Mouse (Mus musculus): Measurements from ENCODE around the gene Kazn. TPM values are rescaled to one million over a fixed set of nuclear protein-coding genes. Genes with fewer than 3 reads are reported as not detected.
A peak's percentile ranks its signal among the peaks of the same experiment; 100 is the strongest.

Gene Kazn
- total RNA-seq, 4 experiments from 2014 or later: 91.5 to 107 (median 100) TPM

GRCm38 (mm10) chr4:142165835-142166701, 73.1 kb downstream of the Kazn start:
- DNase-seq (ENCODE audit: low spot score in 2 of 2): no peak

GRCm38 (mm10) chr4:142165363-142165762, 73.8 kb downstream of the Kazn start:
- DNase-seq (ENCODE audit: low spot score in 2 of 2): no peak

GRCm38 (mm10) chr4:142164386-142164785, 74.8 kb downstream of the Kazn start:
- DNase-seq (ENCODE audit: low spot score in 2 of 2): no peak

- no peak for DNase-seq (ENCODE audit: low spot score in 2 of 2)
Measured at GRCm38 (mm10) chr4:142163862-142164261, 75.3 kb downstream of the Kazn start.

GRCm38 (mm10) chr4:142162729-142163128, 76.5 kb downstream of the Kazn start:
- no peak for DNase-seq (ENCODE audit: low spot score in 2 of 2)

GRCm38 (mm10) chr4:142162102-142162501, 77.1 kb downstream of the Kazn start:
- DNase-seq (ENCODE audit: low spot score in 2 of 2): no peak

- peak in 1 of 2 experiments; percentile 48 for DNase-seq (ENCODE audit: low spot score in 2 of 2)
Measured at GRCm38 (mm10) chr4:142160041-142160440, 79.2 kb downstream of the Kazn start.

GRCm38 (mm10) chr4:142156506-142156905, 82.7 kb downstream of the Kazn start:
- peak in 1 of 2 experiments; percentile 39 for DNase-seq (ENCODE audit: low spot score in 2 of 2)

- DNase-seq (ENCODE audit: low spot score in 2 of 2): no peak
Measured at GRCm38 (mm10) chr4:142154246-142154645, 85.0 kb downstream of the Kazn start.

GRCm38 (mm10) chr4:142153526-142153925, 85.7 kb downstream of the Kazn start:
- peak; percentile 56 to 87 for DNase-seq (ENCODE audit: low spot score in 2 of 2)

- no peak for DNase-seq (ENCODE audit: low spot score in 2 of 2)
Measured at GRCm38 (mm10) chr4:142152733-142153422, 86.3 kb downstream of the Kazn start.

GRCm38 (mm10) chr4:142150086-142150485, 89.1 kb downstream of the Kazn start:
- no peak for DNase-seq (ENCODE audit: low spot score in 2 of 2)

- no peak for DNase-seq (ENCODE audit: low spot score in 2 of 2)
Measured at GRCm38 (mm10) chr4:142149202-142149601, 90.0 kb downstream of the Kazn start.

GRCm38 (mm10) chr4:142147671-142148070, 91.5 kb downstream of the Kazn start:
- DNase-seq (ENCODE audit: low spot score in 2 of 2): no peak

- DNase-seq (ENCODE audit: low spot score in 2 of 2): no peak
Measured at GRCm38 (mm10) chr4:142144096-142144495, 95.1 kb downstream of the Kazn start.

- no peak for DNase-seq (ENCODE audit: low spot score in 2 of 2)
Measured at GRCm38 (mm10) chr4:142143290-142143689, 95.9 kb downstream of the Kazn start.

- DNase-seq (ENCODE audit: low spot score in 2 of 2): no peak
Measured at GRCm38 (mm10) chr4:142139729-142140128, 99.5 kb downstream of the Kazn start.

GRCm38 (mm10) chr4:142138356-142139099, 100.7 kb downstream of the Kazn start:
- DNase-seq (ENCODE audit: low spot score in 2 of 2): no peak

- DNase-seq (ENCODE audit: low spot score in 2 of 2): no peak
Measured at GRCm38 (mm10) chr4:142136766-142137503, 102.3 kb downstream of the Kazn start.

GRCm38 (mm10) chr4:142135515-142135914, 103.7 kb downstream of the Kazn start:
- no peak for DNase-seq (ENCODE audit: low spot score in 2 of 2)

GRCm38 (mm10) chr4:142130162-142130561, 109.0 kb downstream of the Kazn start:
- DNase-seq (ENCODE audit: low spot score in 2 of 2): no peak

All from left cerebral cortex, adult 8-10 months (tissue).